Mouse (Mus musculus) gastrocnemius, postnatal 4 days (tissue): ENCODE measurements around the gene Gm42906. TPM values are rescaled to one million over a fixed set of nuclear protein-coding genes. Genes with fewer than 3 reads are reported as not detected.

Experiments used
- DNase-seq, 2 experiments: peaks; one replicate each; pipeline ENCODE4 v3.0.0; 2021 to 2022; ENCODE audit warnings: low spot score in 2 of 2, mixed read lengths in 2 of 2
- total RNA-seq, 2 experiments: library from RNA; stranded (reverse); gene quantifications; 2 replicates each; pipeline ENCODE4 v1.2.3; 2021

Gene Gm42906
- total RNA-seq, 2 experiments from 2014 or later = not detected

DNA sequence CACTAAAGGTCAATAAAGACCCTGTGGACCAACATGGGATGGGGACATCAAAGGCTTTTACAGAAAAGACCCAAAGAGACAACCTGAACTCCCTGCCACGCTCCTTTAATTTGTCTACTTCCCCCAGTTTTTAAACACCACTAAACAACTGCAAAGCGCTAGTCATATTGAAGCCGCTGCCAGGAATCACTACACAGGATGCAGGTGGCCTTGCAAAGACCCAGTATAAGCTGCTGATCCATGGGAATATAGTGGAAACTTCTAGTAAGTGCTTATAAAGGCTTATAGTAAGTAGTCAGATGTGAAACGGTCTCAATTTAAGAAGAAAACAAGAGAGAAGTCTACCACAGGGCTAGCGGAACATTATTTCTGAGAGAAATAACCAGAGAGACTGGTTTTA, 237.2 kb downstream of the Gm42906 start:
- DNase-seq = no peak

DNA sequence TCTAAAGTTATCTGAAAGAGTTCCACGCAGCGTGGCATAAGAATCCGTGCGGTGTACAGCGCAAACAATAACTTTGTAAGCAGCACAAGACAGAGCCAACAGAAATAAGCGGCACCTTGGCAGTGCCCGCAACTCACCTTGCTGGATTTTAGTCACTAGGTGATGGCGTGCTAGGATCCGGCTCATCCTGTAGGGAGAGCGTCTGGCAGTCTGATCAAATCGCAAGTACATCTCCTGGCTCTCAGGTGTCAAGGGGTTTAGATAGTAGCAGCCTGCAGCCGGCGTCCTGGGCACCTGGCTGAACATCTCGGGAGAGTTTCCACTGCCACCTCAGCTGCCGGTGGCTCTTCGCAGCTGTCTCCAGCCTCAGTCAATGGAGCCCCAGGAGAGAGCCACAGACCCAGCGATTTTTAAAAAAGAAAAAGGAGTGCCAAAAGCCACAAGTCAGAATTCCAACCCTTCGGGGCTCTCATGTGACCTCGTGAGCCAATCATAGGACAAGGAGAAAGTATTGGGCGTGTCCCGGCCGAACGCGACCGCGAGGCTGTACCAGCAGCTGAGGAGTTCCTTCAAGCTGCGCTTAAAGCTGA, 238.1 kb downstream of the Gm42906 start:
- peak; percentile 36 to 61 for DNase-seq

DNA sequence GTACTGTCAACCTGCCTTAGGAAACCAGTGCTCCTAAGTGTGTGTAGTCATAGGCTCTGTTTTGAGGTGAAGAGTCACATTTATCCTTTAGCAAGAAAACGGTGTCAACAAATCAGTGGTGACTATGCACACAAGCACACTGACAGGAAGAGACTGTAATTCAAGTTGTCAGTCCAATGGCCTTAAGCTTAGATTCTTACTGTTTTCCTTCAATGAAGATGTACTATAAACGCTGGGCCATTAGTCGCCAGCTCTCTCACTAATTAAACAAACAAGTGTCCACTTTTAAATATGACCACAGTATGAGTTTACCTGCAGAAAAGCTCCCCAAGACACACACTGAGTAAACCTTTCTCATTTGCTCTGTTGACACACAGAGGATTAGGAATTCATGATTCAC, 238.6 kb downstream of the Gm42906 start:
- DNase-seq = no peak

DNA sequence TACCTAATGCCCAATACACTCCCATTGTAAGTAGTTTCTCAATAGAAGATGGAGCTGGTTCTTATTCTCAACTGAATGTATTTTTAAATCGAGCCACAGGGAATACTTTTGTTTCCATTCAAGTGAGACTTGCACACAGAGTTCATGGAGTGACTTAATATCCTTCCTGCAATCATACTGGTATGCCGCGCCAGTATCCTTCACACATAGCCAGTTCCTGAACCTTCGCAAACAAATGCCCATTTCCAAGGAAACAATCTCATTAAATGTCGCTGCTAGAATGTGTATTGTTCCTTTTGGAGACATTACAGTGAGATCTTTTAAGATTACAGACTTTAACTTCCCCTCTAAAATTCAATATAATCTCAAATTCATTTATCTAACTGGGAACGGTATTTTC, 239.3 kb downstream of the Gm42906 start:
- DNase-seq = no peak

DNA sequence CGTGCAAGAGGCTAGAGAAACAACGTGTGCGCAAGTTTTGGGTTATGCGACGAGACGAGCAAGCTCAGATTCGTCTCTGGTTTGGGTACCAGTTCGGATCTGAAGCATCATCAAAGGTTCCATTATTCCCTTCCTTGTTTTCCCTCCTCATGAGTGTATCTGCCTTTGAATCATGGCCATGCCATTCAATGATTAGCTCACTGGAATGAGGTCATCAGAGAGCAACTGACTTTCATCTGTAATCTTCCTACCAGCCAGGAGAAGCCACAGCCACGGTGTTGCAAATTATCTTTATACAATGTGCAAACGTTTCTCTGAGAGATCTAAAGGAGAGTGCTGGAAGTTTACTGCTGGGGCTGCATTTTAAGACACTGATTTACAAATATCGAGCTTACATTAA, 240.6 kb downstream of the Gm42906 start:
- no peak for DNase-seq

DNA sequence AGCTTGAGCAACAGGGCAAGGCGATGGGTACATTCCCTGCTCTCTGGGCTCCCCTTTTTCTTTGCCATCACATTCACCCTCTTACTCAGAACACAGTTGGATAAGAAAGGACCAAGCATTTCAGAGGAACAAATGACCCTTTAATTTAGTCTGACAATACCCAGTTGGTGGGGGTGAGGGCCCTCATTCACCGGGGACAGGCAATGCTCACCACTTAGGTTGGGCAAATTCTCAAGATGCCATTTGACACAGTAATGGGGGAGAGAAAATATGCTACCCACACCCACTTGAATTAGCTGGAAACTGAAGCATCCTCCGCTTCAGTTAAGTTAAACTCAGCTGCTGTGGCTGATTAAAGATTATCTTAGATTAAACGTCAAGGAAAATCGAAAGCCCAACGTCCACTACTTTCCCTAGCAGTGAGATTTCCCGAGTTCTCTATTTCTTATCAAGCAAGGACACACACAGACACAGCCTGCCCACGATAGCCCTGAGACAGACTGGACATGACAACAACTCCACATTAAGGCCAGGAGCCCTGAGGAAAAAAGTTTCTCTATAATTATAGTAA, 242.6 kb downstream of the Gm42906 start:
- no peak for DNase-seq

DNA sequence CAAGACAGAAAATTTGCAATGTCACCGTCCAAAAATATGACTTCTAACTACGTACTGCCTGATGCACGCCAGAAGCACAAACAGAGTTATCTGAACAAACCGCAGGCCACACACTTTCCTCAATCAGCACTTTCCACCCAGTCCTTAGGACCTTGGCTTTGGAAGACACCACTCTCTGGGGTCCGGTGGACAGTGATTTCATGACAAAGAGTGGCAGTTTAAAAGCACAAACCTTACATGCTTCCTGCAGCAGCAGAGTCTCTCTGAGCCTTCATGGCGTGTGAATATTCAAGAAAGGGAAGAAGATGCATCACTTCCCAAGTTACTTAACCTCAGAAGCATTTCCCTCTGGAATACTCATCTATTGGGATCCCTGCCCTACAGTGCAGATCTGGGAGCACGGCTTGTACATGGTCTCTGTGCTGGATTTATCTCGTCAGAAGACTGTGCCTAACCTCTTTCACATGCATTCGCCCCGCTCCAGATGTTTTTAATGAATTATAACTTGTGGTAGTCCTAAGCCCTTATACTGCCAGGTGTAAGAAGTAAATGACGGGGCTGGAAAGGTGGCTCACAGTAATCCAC, 244.2 kb downstream of the Gm42906 start:
- DNase-seq = no peak

DNA sequence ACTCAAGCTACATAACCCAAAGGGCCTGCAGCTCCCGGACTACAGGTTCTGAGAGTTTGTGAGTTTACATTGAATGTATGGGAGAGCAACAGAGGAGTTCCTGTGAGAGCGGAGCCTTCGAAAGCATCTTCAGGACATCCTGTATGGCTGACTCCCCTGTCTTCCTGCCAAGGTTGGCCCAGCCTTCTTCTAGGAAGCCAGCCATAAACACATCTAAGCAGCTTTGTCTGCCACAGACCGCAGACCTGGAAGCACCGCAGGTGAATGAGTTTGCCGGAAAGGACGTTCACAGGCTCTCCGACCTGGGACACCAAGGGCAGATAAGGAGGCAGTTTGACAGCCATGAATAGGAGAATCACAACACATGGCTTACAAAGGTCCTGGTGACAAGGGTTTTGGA, 246.7 kb downstream of the Gm42906 start:
- no peak for DNase-seq

DNA sequence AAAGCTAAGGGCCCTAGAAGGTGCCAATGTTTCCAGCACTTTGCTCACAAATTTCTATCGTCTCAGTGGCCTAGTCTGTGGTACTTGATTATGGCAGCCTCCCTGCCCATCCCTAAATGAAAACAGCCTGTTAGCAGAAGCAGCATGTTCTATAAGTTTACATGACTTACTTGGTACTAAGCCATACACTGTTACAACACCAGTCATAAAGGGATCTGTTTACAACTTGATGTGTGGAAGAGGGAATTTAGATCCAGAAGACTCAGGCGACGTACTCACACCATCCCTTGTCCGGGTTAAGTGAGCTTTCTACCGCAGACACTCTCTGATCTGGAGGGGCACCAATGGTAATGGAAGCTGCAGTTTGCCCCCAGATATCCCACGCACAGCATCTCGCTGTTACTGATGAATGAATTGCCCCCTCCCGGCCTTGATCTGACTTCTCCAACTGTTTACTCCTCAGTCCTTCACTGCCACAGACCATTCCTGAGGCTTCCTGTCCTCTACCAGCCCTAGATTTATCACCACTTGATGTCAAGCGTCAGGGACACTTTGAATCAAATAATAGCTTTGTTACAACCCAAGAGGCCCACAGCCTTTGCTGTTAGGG, 247.7 kb downstream of the Gm42906 start:
- DNase-seq = no peak

DNA sequence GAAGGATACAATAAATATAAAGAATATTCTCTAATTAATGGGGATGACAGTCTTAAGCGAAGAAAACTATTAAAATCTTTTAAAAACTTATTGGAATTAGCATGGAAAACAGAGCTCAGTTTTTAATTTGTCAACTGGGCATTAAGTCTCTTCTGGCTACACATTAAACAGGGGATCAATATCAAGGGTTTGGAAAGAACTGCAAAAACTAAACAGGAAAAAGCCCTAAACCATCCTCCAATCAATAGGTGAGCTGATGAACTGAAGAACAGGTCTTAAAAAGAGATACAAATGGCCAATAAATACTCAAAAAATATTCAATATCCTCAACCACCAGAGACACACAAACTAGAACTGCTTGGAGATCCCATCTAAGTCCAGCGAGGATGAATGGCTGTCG, 250.8 kb downstream of the Gm42906 start:
- no peak for DNase-seq

DNA sequence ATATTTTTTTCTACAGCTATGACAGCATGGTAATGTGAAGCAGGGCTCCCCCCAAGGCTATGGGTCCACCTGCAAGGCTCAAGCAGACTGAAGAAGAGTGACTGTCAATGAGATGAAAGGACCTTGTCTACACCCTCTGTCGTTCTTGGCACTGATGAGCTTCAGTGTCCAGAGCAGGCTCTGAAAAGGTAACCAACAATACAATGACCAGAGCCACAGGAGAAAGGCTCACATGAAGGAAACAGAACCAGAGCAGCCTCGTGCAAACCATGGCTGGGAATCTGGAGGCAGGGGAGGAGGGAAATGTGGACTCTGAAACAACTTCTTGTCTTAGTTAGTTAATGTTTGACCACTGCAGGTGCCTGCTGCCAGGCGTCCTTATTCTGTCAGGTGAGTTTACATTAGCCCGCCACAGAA, 252.1 kb downstream of the Gm42906 start:
- no peak for DNase-seq

DNA sequence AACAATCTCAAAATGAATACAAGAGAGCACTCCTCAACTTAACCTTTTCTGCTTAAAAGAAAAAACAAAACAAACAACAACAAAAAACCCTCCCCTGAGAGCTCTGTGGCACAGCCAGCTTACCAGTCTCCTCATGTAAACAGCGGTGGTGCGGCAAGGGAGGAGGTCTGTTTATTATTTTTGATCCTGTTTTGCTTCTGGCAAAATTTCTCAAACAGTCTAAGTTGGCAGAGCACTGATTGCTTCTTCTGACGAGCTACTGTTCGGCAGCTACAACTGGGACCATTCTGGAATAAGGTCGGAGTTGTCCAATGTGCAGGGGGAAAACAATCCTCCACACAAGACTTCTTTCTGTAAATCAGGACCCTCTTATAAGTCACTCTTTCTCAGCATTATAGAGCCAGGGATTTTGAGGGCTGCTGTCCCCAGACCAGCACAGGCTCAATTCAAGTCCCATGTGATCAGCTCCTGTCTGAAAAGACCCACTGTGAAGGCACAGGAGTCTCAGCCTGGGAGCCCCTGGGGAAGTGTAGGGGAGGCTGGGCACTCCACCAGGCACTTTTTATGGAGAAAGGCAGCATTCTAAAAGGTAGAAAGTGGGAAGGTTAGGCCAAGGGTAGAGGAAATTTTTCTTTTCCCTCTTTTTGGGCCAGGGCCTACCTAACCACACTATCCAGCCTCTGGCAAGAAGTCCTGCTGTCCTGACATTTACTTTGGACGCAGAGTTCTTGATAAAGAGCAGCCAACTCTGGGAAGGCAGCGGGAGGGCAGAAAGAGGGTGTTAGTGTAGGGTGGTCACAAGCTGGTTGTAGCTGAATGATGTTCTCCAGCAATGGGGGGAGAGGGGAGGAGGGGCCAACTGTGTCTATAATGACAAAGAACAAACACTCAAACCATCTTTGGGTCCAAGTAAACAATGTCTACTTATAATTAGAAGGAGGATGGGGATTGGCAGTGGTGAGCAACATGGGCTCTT, 253.2 kb downstream of the Gm42906 start:
- DNase-seq = no peak

DNA sequence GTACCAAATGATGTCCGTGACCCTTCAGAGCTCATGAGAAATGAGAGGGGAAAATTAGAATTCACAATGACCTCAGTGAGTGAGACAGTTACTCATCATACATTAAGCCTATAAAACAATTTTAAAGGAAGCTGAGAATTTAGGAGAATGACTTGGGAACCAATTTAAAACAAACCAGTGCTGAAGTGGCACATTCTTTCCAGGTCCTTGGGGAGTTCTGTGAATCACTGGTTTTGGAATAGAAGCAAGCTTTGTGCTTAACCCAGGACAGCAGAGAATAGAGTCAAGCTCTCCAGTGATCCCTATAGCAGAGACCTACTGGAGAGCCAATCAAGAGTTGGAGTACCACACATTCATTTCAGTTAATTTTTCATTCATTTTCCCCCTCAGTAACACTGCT, 254.2 kb downstream of the Gm42906 start:
- no peak for DNase-seq

DNA sequence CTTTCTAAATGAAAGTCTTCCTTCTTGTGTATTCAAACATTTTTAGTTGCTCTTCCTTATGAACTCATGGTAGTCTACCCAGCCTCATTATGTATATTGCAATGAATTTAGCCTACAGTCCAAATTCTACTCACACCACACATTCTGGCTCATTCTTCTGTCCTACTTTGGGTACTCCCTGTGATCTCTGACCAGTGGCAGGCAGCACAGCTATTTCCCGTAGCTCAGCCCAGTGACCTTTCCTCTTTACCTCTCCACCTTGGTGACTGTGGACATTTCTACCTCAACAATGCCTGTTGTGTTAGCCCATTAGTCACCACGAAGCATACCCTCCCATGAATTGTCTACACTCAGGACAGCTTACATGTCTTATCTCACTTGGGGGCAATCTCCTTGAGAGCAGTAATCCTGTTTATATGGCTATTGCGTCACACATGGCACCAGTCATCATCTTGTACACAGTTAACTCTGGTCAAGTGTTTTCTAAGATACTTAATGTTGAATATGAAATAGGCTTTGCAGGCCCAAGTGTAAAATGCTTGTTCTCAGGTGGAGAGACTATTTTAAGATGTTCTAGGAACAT, 257.7 kb downstream of the Gm42906 start:
- DNase-seq = no peak

DNA sequence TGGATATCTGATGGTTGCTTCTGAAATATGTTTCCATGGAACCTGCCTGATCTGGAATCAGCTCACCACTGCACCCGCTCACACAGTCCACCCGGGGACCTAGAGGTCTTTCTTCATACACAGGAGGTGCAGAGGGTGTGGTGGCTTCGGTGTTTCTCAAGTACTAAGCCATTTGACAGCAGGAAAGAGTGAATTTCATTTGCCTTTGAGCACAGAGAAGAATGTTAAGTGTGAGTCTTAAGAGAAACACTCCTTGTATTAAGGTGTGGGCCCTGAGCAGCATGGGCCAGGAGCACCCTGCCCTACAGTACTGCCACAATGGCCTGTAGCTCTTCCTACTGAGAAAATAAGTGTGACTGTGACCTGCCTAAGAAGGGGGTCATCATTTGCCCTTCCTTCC, 259.8 kb downstream of the Gm42906 start:
- DNase-seq = no peak

DNA sequence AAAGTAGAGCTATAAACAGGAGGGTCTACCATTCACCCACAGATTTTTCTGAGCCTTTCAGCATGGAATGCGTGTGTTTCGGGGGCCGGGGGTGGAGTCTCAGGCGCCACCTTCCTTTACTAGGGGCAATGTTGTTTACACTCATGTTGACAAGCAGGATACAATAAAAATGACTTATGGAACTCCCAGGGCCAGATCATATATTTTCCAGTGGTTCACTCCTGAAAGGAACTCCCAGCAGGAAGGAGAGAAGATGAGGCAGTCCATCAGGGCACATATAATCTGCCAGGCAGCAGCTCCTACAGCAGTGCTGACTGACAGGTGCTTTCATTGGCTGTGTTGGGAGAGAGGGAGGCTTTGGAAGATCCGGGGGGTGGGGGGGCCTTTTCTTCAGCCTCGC, 260.3 kb downstream of the Gm42906 start:
- no peak for DNase-seq

DNA sequence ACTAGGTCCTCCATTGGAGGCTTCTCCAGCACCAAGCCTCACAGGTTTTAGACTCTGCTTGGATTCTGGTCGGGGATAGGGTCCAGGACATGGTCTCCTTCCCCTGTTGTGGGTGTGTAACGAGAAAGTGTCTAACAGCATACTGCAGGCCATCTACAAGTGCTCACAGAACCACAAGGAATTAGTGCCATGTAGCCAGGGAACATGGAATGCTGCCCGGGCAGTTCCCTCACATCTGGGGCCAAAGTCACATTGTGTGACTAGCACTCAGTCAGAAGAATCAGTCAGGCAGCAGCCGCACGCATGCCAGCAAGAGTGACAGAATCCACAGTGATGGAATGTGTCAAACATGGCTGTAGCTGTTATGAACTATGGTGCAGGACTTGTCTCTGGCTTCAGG, 261.7 kb downstream of the Gm42906 start:
- peak in 1 of 2 experiments; percentile 34 for DNase-seq

DNA sequence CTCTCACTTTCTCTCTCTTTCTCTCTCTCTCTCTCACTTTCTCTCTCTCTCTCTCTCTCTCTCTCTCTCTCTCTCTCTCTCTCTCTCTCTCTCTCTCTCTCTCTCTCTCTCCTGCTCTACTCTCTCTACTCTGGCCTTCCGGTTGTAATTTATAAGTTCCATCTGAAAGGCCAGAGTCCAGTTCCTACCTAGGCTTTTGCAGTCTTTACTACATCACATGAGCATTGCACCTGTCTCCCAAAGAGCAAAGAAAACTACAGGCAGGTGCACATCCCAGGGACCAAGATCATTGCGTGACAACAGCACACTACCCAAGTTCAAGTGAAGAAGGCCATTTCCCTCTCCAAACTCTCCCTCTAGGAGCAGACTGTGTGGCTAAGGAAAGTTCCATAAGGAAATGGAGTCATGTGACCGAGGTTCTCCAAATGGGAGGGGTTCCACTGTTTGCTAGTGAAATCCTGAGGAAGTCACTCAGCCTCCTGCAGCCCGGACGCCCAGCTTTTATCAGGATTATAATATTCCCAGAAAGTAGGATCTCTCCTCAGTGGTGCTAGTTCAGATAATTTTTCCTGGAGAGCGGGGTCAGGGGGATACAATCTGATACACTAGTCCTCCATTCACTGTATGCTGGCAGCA, 262.5 kb downstream of the Gm42906 start:
- no peak for DNase-seq

DNA sequence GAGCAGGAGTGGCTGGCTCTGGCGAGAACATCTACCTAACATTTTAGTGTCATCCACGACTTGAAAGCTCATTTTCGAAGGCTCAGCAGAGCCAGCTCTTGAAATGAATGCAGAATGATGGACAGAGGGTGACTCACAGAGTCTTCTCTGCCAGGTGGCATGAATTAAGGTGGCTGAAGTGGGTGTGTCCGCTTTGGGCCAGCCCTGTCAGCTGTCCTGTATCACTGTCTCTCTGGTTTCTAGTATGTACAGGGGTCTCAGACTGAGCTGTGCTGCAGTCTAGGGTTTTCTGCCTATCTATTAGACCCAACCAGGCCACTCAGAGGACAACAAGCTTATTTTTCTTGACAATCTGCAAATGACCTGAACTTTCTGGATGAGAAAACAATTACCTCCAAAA, 263.1 kb downstream of the Gm42906 start:
- DNase-seq = no peak

DNA sequence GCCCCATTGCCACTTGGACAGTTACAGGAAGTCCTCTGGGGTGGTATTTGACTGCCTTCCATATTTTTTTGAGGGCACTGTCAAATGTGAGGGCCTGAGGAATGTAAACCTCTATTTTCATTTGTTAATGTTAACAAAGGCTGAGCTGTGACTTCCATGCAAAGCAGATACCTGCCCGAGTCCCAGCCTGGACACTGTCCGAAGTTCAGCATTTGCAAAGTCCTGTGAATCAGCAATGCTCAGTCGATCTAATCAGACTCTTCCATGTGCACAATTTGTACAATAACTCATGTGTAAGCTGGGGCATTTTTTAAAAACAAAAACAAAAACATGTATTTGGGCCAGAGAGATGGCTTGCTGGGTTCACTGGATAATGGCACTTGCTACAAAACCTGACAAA, 265.3 kb downstream of the Gm42906 start:
- DNase-seq = no peak

DNA sequence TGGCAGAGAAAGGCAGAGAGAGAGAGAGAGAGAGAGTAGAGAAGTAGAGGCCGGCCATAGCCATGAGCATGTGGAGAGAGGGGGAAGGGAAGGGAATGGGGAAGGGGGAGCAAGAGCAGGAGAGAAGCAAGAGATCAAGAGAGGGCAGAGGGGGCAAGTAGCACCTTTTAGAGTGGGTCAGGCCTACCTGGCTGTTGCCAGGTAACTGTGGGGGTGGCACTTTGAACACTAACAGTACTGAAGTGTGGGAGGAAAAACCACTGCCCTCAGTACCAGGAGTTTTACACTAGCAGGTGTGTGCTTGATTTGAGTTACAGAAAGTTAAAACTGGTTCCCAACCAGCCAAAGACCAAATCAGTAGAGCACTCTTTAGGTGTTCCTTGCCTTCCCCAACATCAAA, 272.7 kb downstream of the Gm42906 start:
- no peak for DNase-seq
